ENCODE assay signal across 12 mouse cellular contexts in genomic region chr17:25084835-25085385, GRCm38 (mm10). TPM values are rescaled to one million over a fixed set of nuclear protein-coding genes. Genes with fewer than 3 reads are reported as not detected.
DNase-seq lines count a peak whose midpoint lies in the region; ATAC-seq and TF ChIP-seq lines count a peak whose summit lies in the region.
"Had no signal": no experiment of that assay in that cellular context is flagged by ENCODE, and none has a peak within 500 bp of the region (broad histone marks: within the 10 kb centered on the region; RNA-seq: fewer than 3 reads in every experiment).

No protein-coding gene starts in this region.

- no peak overlapping the region for H3K4me2 ChIP-seq in embryonic facial prominence, embryonic 13.5 days
- H3K4me2 ChIP-seq in limb, embryonic 14.5 days (replicated peaks; ENCODE audit: low read depth, low read length, severe bottlenecking), result no peak overlapping the region

- no peaks in the 10 kb centered on the region for H3K9me3 ChIP-seq in heart, embryonic 10.5 days
- H3K9me3 ChIP-seq in embryonic facial prominence, embryonic 13.5 days, result no peaks in the 10 kb centered on the region
- no peaks in the 10 kb centered on the region for H3K9me3 ChIP-seq in limb, embryonic 14.5 days (ENCODE audit: control insufficient read depth, low read length)

- intact Hi-C loops in heart, postnatal 25 days (cut with DNase I), result no loop called here

- no peak for ATAC-seq in embryonic facial prominence, embryonic 13.5 days (ENCODE audit: insufficient number of reproducible peaks, insufficient read depth, low FRiP score, low TSS enrichment, low read depth)
- no peak for ATAC-seq in limb, embryonic 14.5 days (ENCODE audit: low FRiP score, low read depth)
- no peak for ATAC-seq in monocyte, adult 5-6 weeks (replicated peaks; ENCODE audit: insufficient number of reproducible peaks, low FRiP score, low TSS enrichment, poor library complexity, severe bottlenecking)
- ATAC-seq: hindbrain, embryonic 16.5 days; midbrain, embryonic 16.5 days had no signal

- H3K4me1 ChIP-seq in heart, embryonic 10.5 days, result peaks cover 66% of the 10 kb centered on the region
- H3K4me1 ChIP-seq in embryonic facial prominence, embryonic 13.5 days, result peaks cover 62% of the 10 kb centered on the region
- H3K4me1 ChIP-seq in limb, embryonic 14.5 days (ENCODE audit: control insufficient read depth, insufficient read depth, low read length), result peaks cover 26% of the 10 kb centered on the region

- no peak overlapping the region for H3K4me3 ChIP-seq in heart, embryonic 10.5 days
- H3K4me3 ChIP-seq in embryonic facial prominence, embryonic 13.5 days, result no peak overlapping the region
- H3K4me3 ChIP-seq in limb, embryonic 14.5 days (replicated peaks; ENCODE audit: low read length), result no peak overlapping the region

- DNase-seq in heart, embryonic 10.5 days (ENCODE audit: low spot score), result no peak
- no peak for DNase-seq in heart, postnatal 25 days (ENCODE audit: low spot score)
- peak; percentile 58 for DNase-seq in 3T3-L1 (ENCODE audit: low read depth, low spot score)
- no peak for DNase-seq in limb, embryonic 14.5 days (ENCODE audit: low spot score)
- DNase-seq in spleen, postnatal 4 days (ENCODE audit: low spot score in 2 of 2), result no peak
- no peak for DNase-seq in right cerebral cortex, postnatal 4 days
- DNase-seq: cerebellum, postnatal 10 days had no signal

- peak overlapping the region; percentile 85; the same call in 1 of the 2 replicates for H3K27ac ChIP-seq in heart, embryonic 10.5 days
- H3K27ac ChIP-seq in embryonic facial prominence, embryonic 13.5 days, result peak overlapping the region; percentile 98
- peak overlapping the region; percentile 96 for H3K27ac ChIP-seq in limb, embryonic 14.5 days (replicated peaks; ENCODE audit: low read depth, low read length)

- 77% methylated on average over 13 of the region's 13 CpGs for WGBS in heart, embryonic 10.5 days
- WGBS in embryonic facial prominence, embryonic 13.5 days, result 70% methylated on average over 13 of the region's 13 CpGs
- WGBS in limb, embryonic 14.5 days, result 66% methylated on average over 13 of the region's 13 CpGs

- no peak for TF ChIP-seq POLR2A in limb, embryonic 14.5 days (IDR thresholded peaks at IDR 0.05; ENCODE audit: borderline replicate concordance, extremely low read depth, insufficient read depth, insufficient read length)

- H3K36me3 ChIP-seq in heart, embryonic 10.5 days, result peaks cover 3% of the 10 kb centered on the region; the same call in 1 of the 2 replicates
- H3K36me3 ChIP-seq in embryonic facial prominence, embryonic 13.5 days, result peaks cover 23% of the 10 kb centered on the region
- peaks cover 11% of the 10 kb centered on the region for H3K36me3 ChIP-seq in limb, embryonic 14.5 days (ENCODE audit: control insufficient read depth, insufficient read depth, low read length)

- no peak overlapping the region for H3K9ac ChIP-seq in embryonic facial prominence, embryonic 13.5 days
- H3K9ac ChIP-seq in limb, embryonic 14.5 days (ENCODE audit: low read depth, low read length, severe bottlenecking), result no peak overlapping the region

- H3K27me3 ChIP-seq in heart, embryonic 10.5 days (ENCODE audit: insufficient read depth, poor library complexity, severe bottlenecking), result no peaks in the 10 kb centered on the region
- no peaks in the 10 kb centered on the region for H3K27me3 ChIP-seq in embryonic facial prominence, embryonic 13.5 days
- H3K27me3 ChIP-seq in limb, embryonic 14.5 days (ENCODE audit: control insufficient read depth, insufficient read depth, low read length), result no peaks in the 10 kb centered on the region
- H3K27me3 ChIP-seq: CH12.LX had no signal

RNA-seq across cellular contexts. Expression of gene Tmem204, which starts 1.5 kb away (rescaled TPM):
- polyA plus RNA-seq in heart, embryonic 10.5 days (2016; fragmentation: Nextera tagmentation; extraction: Ambion mirVana), result 12.2 and 15.9 TPM in 2 replicates
- 10 to 100 TPM; 34.5 to 41.7 TPM for total RNA-seq in heart, postnatal 25 days (2021)
- polyA plus RNA-seq in embryonic facial prominence, embryonic 13.5 days (2015; fragmentation: Nextera tagmentation; extraction: Ambion mirVana), result 15.2 and 18.4 TPM in 2 replicates
- polyA plus RNA-seq in limb, embryonic 14.5 days (2012; rRNA removed), result 12.1 and 18.1 TPM in 2 replicates
- polyA plus RNA-seq in limb, embryonic 14.5 days (2014; fragmentation: Nextera tagmentation; extraction: Ambion mirVana), result 17.3 and 18.5 TPM in 2 replicates
- not detected in 3 replicates for total RNA-seq in monocyte, adult 5-6 weeks (2017)
- total RNA-seq: CH12.LX had no signal

RNA-seq across cellular contexts. Expression of gene Telo2, which starts 30.9 kb away (rescaled TPM):
- polyA plus RNA-seq in heart, embryonic 10.5 days (2016; fragmentation: Nextera tagmentation; extraction: Ambion mirVana), result 35.2 and 45.2 TPM in 2 replicates
- 10 to 100 TPM; 10.8 to 12.2 TPM for total RNA-seq in heart, postnatal 25 days (2021)
- polyA plus RNA-seq in embryonic facial prominence, embryonic 13.5 days (2015; fragmentation: Nextera tagmentation; extraction: Ambion mirVana), result 48.1 and 53.5 TPM in 2 replicates
- 41.7 and 51.0 TPM in 2 replicates for polyA plus RNA-seq in limb, embryonic 14.5 days (2012; rRNA removed)
- polyA plus RNA-seq in limb, embryonic 14.5 days (2014; fragmentation: Nextera tagmentation; extraction: Ambion mirVana), result 31.1 and 43.0 TPM in 2 replicates
- 13.3 to 21.2 TPM (median 17.5 TPM) in 3 replicates for total RNA-seq in monocyte, adult 5-6 weeks (2017)

RNA-seq across cellular contexts. Expression of gene Ptx4, which starts 35.6 kb away (rescaled TPM):
- polyA plus RNA-seq in heart, embryonic 10.5 days (2016; fragmentation: Nextera tagmentation; extraction: Ambion mirVana), result 0.08 and 0.15 TPM in 2 replicates
- total RNA-seq in heart, postnatal 25 days (2021), result 1 to 10 TPM; 3.7 to 6.7 TPM
- polyA plus RNA-seq in embryonic facial prominence, embryonic 13.5 days (2015; fragmentation: Nextera tagmentation; extraction: Ambion mirVana), result 0.83 and 1.2 TPM in 2 replicates
- polyA plus RNA-seq in limb, embryonic 14.5 days (2012; rRNA removed), result 1.8 and 2.3 TPM in 2 replicates
- 2.0 and 2.7 TPM in 2 replicates for polyA plus RNA-seq in limb, embryonic 14.5 days (2014; fragmentation: Nextera tagmentation; extraction: Ambion mirVana)
- total RNA-seq in monocyte, adult 5-6 weeks (2017), result not detected in 3 replicates
- total RNA-seq: CH12.LX had no signal
- polyA plus RNA-seq: hindbrain, embryonic 16.5 days had no signal

RNA-seq across cellular contexts. Expression of gene Clcn7, which starts 48.3 kb away (rescaled TPM):
- 20.5 and 21.7 TPM in 2 replicates for polyA plus RNA-seq in heart, embryonic 10.5 days (2016; fragmentation: Nextera tagmentation; extraction: Ambion mirVana)
- 10 to 100 TPM; 25.5 to 27.5 TPM for total RNA-seq in heart, postnatal 25 days (2021)
- polyA plus RNA-seq in embryonic facial prominence, embryonic 13.5 days (2015; fragmentation: Nextera tagmentation; extraction: Ambion mirVana), result 26.0 and 27.8 TPM in 2 replicates
- 32.4 and 40.1 TPM in 2 replicates for polyA plus RNA-seq in limb, embryonic 14.5 days (2012; rRNA removed)
- polyA plus RNA-seq in limb, embryonic 14.5 days (2014; fragmentation: Nextera tagmentation; extraction: Ambion mirVana), result 21.3 and 26.3 TPM in 2 replicates
- total RNA-seq in monocyte, adult 5-6 weeks (2017), result 16.3 to 21.8 TPM (median 20.8 TPM) in 3 replicates
